Mouse (Mus musculus): ENCODE measurements at regions not wholly inside any gene's neighbourhood (a gene's known extent, or its start where the extent isn't known, plus 50 kb on each side); places are given as distances from the start of the nearest gene placed in this dataset.

GRCm38 (mm10) chr12:45399436-45399835 lies 324.9 kb upstream of the Stxbp6 start:
- TF ChIP-seq CTCF (IDR thresholded peaks at IDR 0.05; ENCODE audit: low read depth) (no peak), EP300 (IDR thresholded peaks at IDR 0.05; ENCODE audit: low read depth) (no peak)
